Mouse (Mus musculus): ENCODE results near the gene Dnmbp. TPM values are rescaled to one million over a fixed set of nuclear protein-coding genes. Genes with fewer than 3 reads are reported as not detected.

Dnmbp gene
- polyA plus RNA-seq, 1 experiment from 2014 or later: 14.2 TPM

GRCm38 (mm10) chr19:43847966-43848365 lies 92.0 kb downstream of the Dnmbp start:
- no peaks in the 10 kb centered on the region for H3K4me1 ChIP-seq (replicated peaks; ENCODE audit: control insufficient read depth, insufficient read depth)
- no peak overlapping the region for H3K4me3 ChIP-seq (ENCODE audit: low read depth, low read length)
- no peak for TF ChIP-seq CTCF (IDR thresholded peaks at IDR 0.05; ENCODE audit: low read depth)
- no peak for TF ChIP-seq EP300 (optimal IDR thresholded peaks at IDR 0.05)
- ATAC-seq (ENCODE audit: low FRiP score, low TSS enrichment) (no peak), DNase-seq (ENCODE audit: low spot score) (no peak)
- H3K27me3 ChIP-seq (ENCODE audit: control insufficient read depth, insufficient read depth, low read length): no peaks in the 10 kb centered on the region
- no peak overlapping the region for H3K27ac ChIP-seq (replicated peaks)
- no peak overlapping the region for H3K4me2 ChIP-seq (replicated peaks; ENCODE audit: low read depth)
- no peaks in the 10 kb centered on the region for H3K9me3 ChIP-seq (ENCODE audit: control insufficient read depth, low read length)
- WGBS: 92% methylated on average over 15 of the region's 15 CpGs
- no peak overlapping the region for H3K9ac ChIP-seq (ENCODE audit: low read length)
- peaks cover 34% of the 10 kb centered on the region for H3K36me3 ChIP-seq (ENCODE audit: control insufficient read depth, insufficient read depth, low read length)

- no peak for TF ChIP-seq CTCF (IDR thresholded peaks at IDR 0.05; ENCODE audit: low read depth)
- no peak for TF ChIP-seq EP300 (optimal IDR thresholded peaks at IDR 0.05)
- WGBS: 75% methylated on average over 15 of the region's 15 CpGs
- no peak overlapping the region for H3K4me3 ChIP-seq (ENCODE audit: low read depth, low read length)
These were observed 92.9 kb downstream of the Dnmbp start for GRCm38 (mm10) chr19:43847056-43847455.

GRCm38 (mm10) chr19:43845331-43845908 lies 94.6 kb downstream of the Dnmbp start:
- no peaks in the 10 kb centered on the region for H3K4me1 ChIP-seq (replicated peaks; ENCODE audit: control insufficient read depth, insufficient read depth)
- DNase-seq (ENCODE audit: low spot score) (no peak), ATAC-seq (ENCODE audit: low FRiP score, low TSS enrichment) (no peak)
- H3K4me2 ChIP-seq (replicated peaks; ENCODE audit: low read depth): no peak overlapping the region
- H3K27me3 ChIP-seq (ENCODE audit: control insufficient read depth, insufficient read depth, low read length): no peaks in the 10 kb centered on the region
- H3K27ac ChIP-seq (replicated peaks): 0 out of 2 replicates have a peak overlapping the region, but pooled peaks have one; percentile 8
- H3K4me3 ChIP-seq (ENCODE audit: low read depth, low read length): no peak overlapping the region
- WGBS: 49% methylated on average over 7 of the region's 7 CpGs
- peaks cover 27% of the 10 kb centered on the region for H3K36me3 ChIP-seq (ENCODE audit: control insufficient read depth, insufficient read depth, low read length)
- no peak overlapping the region for H3K9ac ChIP-seq (ENCODE audit: low read length)
- TF ChIP-seq CTCF (IDR thresholded peaks at IDR 0.05; ENCODE audit: low read depth): no peak
- no peak for TF ChIP-seq EP300 (optimal IDR thresholded peaks at IDR 0.05)
- no peaks in the 10 kb centered on the region for H3K9me3 ChIP-seq (ENCODE audit: control insufficient read depth, low read length)

More at GRCm38 (mm10) chr19:43847056-43847455, 92.9 kb downstream of the Dnmbp start:
- Histone ChIP-seq H3K27ac (replicated peaks) (no peak overlapping the region), H3K4me2 (replicated peaks; ENCODE audit: low read depth) (no peak overlapping the region), H3K27me3 (ENCODE audit: control insufficient read depth, insufficient read depth, low read length) (no peaks in the 10 kb centered on the region), H3K36me3 (ENCODE audit: control insufficient read depth, insufficient read depth, low read length) (peaks cover 31% of the 10 kb centered on the region), H3K9me3 (ENCODE audit: control insufficient read depth, low read length) (no peaks in the 10 kb centered on the region), H3K9ac (ENCODE audit: low read length) (no peak overlapping the region), H3K4me1 (replicated peaks; ENCODE audit: control insufficient read depth, insufficient read depth) (no peaks in the 10 kb centered on the region)
- no peak for ATAC-seq (ENCODE audit: low FRiP score, low TSS enrichment)
- DNase-seq (ENCODE audit: low spot score): no peak

GRCm38 (mm10) chr19:43843184-43843583 lies 96.8 kb downstream of the Dnmbp start:
- TF ChIP-seq CTCF (IDR thresholded peaks at IDR 0.05; ENCODE audit: low read depth) (no peak), EP300 (optimal IDR thresholded peaks at IDR 0.05) (no peak)
- WGBS: 86% methylated on average over 9 of the region's 9 CpGs
- no peak overlapping the region for H3K4me3 ChIP-seq (ENCODE audit: low read depth, low read length)
- H3K27me3 ChIP-seq (ENCODE audit: control insufficient read depth, insufficient read depth, low read length): no peaks in the 10 kb centered on the region
- no peak for DNase-seq (ENCODE audit: low spot score)
- no peak overlapping the region for H3K27ac ChIP-seq (replicated peaks)
- no peak overlapping the region for H3K4me2 ChIP-seq (replicated peaks; ENCODE audit: low read depth)
- H3K36me3 ChIP-seq (ENCODE audit: control insufficient read depth, insufficient read depth, low read length): peaks cover 12% of the 10 kb centered on the region
- no peak for ATAC-seq (ENCODE audit: low FRiP score, low TSS enrichment)
- H3K9me3 ChIP-seq (ENCODE audit: control insufficient read depth, low read length): no peaks in the 10 kb centered on the region
- H3K4me1 ChIP-seq (replicated peaks; ENCODE audit: control insufficient read depth, insufficient read depth): no peaks in the 10 kb centered on the region
- H3K9ac ChIP-seq (ENCODE audit: low read length): no peak overlapping the region

GRCm38 (mm10) chr19:43832425-43833069 lies 107.4 kb downstream of the Dnmbp start:
- 29% methylated on average over 21 of the region's 21 CpGs for WGBS
- Histone ChIP-seq H3K4me2 (replicated peaks; ENCODE audit: low read depth) (no peak overlapping the region), H3K36me3 (ENCODE audit: control insufficient read depth, insufficient read depth, low read length) (no peaks in the 10 kb centered on the region)

GRCm38 (mm10) chr19:43826855-43827254 lies 113.1 kb downstream of the Dnmbp start:
- no peaks in the 10 kb centered on the region for H3K9me3 ChIP-seq (ENCODE audit: control insufficient read depth, low read length)
- H3K27ac ChIP-seq (replicated peaks): no peak overlapping the region
- H3K36me3 ChIP-seq (ENCODE audit: control insufficient read depth, insufficient read depth, low read length): no peaks in the 10 kb centered on the region
- H3K4me1 ChIP-seq (replicated peaks; ENCODE audit: control insufficient read depth, insufficient read depth): no peaks in the 10 kb centered on the region
- no peak overlapping the region for H3K4me2 ChIP-seq (replicated peaks; ENCODE audit: low read depth)
- DNase-seq (ENCODE audit: low spot score): no peak
- 65% methylated on average over 8 of the region's 8 CpGs for WGBS
- ATAC-seq (ENCODE audit: low FRiP score, low TSS enrichment): peak; percentile 54; the same call in 1 of the 2 replicates
- no peaks in the 10 kb centered on the region for H3K27me3 ChIP-seq (ENCODE audit: control insufficient read depth, insufficient read depth, low read length)
- no peak overlapping the region for H3K9ac ChIP-seq (ENCODE audit: low read length)
- TF ChIP-seq EP300 (optimal IDR thresholded peaks at IDR 0.05): no peak
- TF ChIP-seq CTCF (IDR thresholded peaks at IDR 0.05; ENCODE audit: low read depth): no peak
- H3K4me3 ChIP-seq (ENCODE audit: low read depth, low read length): no peak overlapping the region

More at GRCm38 (mm10) chr19:43832425-43833069, 107.4 kb downstream of the Dnmbp start:
- Histone ChIP-seq H3K9ac (ENCODE audit: low read length) (no peak overlapping the region), H3K4me1 (replicated peaks; ENCODE audit: control insufficient read depth, insufficient read depth) (no peaks in the 10 kb centered on the region), H3K4me3 (ENCODE audit: low read depth, low read length) (no peak overlapping the region), H3K9me3 (ENCODE audit: control insufficient read depth, low read length) (no peaks in the 10 kb centered on the region), H3K27me3 (ENCODE audit: control insufficient read depth, insufficient read depth, low read length) (no peaks in the 10 kb centered on the region), H3K27ac (replicated peaks) (no peak overlapping the region)
- ATAC-seq (ENCODE audit: low FRiP score, low TSS enrichment) (no peak), DNase-seq (ENCODE audit: low spot score) (peak; percentile 80)
- no peak for TF ChIP-seq EP300 (optimal IDR thresholded peaks at IDR 0.05)
- TF ChIP-seq CTCF (IDR thresholded peaks at IDR 0.05; ENCODE audit: low read depth): peak; percentile 97
